In genomic region chr5:150954791-150955190, GRCm38 (mm10) we compare ENCODE assay signal across 12 mouse cellular contexts.
DNase-seq lines count a peak whose midpoint lies in the region.
"Had no signal": no experiment of that assay in that cellular context is flagged by ENCODE, and none has a peak within 500 bp of the region (broad histone marks: within the 10 kb centered on the region; RNA-seq: fewer than 3 reads in every experiment).

No protein-coding gene starts in this region.

- peak; percentile 50 for DNase-seq in kidney, adult 18-20 months
- no peak for DNase-seq in kidney, postnatal 4 days
- DNase-seq in kidney, adult 9 months: peak; percentile 88
- peak; percentile 43 for DNase-seq in kidney, postnatal 10 days
- no peak for DNase-seq in left cerebral cortex, adult 11 months (ENCODE audit: low spot score)
- no peak for DNase-seq in retina, embryonic 14.5 days (ENCODE audit: low spot score)
- DNase-seq: adrenal gland, postnatal 14 days; cerebellum, adult 11-12 months; cerebellum, adult 9-10 months; cerebellum, postnatal 25 days; gastrocnemius, postnatal 10 days; heart, adult 2 months had no signal

Comparison
In these comparisons a context has a peak if more than half of its experiments do, and no peak if none do; other contexts are left out.
1. DNase-seq: peak in kidney, adult 18-20 months (single experiment), kidney, adult 9 months (single experiment) and kidney, postnatal 10 days (single experiment); none in kidney, postnatal 4 days (0 of 2), left cerebral cortex, adult 11 months (single experiment) and retina, embryonic 14.5 days (single experiment).